Comparison of ENCODE assay signal across 21 mouse cellular contexts in the genomic region with DNA sequence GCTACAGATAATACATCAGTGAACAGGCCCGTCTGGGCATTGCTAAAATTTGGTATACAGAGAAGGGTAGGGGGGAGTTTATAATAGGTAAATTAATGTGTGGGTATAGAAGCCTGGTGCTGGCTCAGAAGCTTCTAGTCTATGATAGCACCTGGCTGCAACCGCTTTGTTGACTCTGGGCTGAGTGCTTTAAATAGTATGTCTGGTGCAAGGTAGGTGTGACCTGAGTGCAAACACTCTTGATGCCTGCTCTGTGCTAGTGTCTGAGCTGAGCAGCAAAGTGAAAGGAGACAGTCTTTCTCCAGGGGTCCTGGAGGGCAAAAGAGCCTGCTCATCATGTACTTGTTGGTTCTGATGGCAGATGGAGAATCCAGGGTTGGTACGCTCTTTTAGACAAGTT.
DNase-seq lines count a peak whose midpoint lies in the region; ATAC-seq lines count a peak whose summit lies in the region.
"Had no signal": no experiment of that assay in that cellular context is flagged by ENCODE, and none has a peak within 500 bp of the region (broad histone marks: within the 10 kb centered on the region; RNA-seq: fewer than 3 reads in every experiment).

No protein-coding gene starts in this region.

- no peaks in the 10 kb centered on the region for H3K9me3 ChIP-seq in hindbrain, embryonic 15.5 days
- no peaks in the 10 kb centered on the region for H3K9me3 ChIP-seq in hindbrain, embryonic 16.5 days (ENCODE audit: control insufficient read depth, low read length)
- H3K9me3 ChIP-seq in intestine, embryonic 15.5 days = no peaks in the 10 kb centered on the region
- H3K9me3 ChIP-seq: embryonic facial prominence, embryonic 12.5 days; heart, embryonic 10.5 days; hindbrain, embryonic 13.5 days; midbrain, embryonic 13.5 days had no signal

- no peaks in the 10 kb centered on the region for H3K36me3 ChIP-seq in hindbrain, embryonic 15.5 days
- H3K36me3 ChIP-seq in hindbrain, embryonic 16.5 days (ENCODE audit: control insufficient read depth, insufficient read depth, low read length) = no peaks in the 10 kb centered on the region
- no peaks in the 10 kb centered on the region for H3K36me3 ChIP-seq in intestine, embryonic 15.5 days
- H3K36me3 ChIP-seq: embryonic facial prominence, embryonic 12.5 days; heart, embryonic 10.5 days had no signal

- no peak for ATAC-seq in hindbrain, embryonic 15.5 days (ENCODE audit: low FRiP score, low read depth)
- ATAC-seq in hindbrain, embryonic 16.5 days = no peak
- 0 out of 2 replicates have a peak, but pooled peaks have one; percentile 42 for ATAC-seq in intestine, embryonic 15.5 days
- ATAC-seq: forebrain, embryonic 14.5 days; midbrain, embryonic 13.5 days had no signal

- peak; percentile 48 for DNase-seq in A20 (ENCODE audit: low read depth, low spot score)
- peak; percentile 38 for DNase-seq in lung, postnatal 14 days
- no peak for DNase-seq in cerebellum, adult 9-11 months
- no peak for DNase-seq in frontal cortex, postnatal 14 days (ENCODE audit: low spot score in 2 of 2)
- DNase-seq: adrenal gland, adult 8-10 months; gastrocnemius, postnatal 14 days; kidney, adult 8-10 months; kidney, postnatal 14 days; layer of hippocampus, postnatal 36 days; right cerebral cortex, postnatal 25 days had no signal

- no peak overlapping the region for H3K4me2 ChIP-seq in hindbrain, embryonic 15.5 days
- H3K4me2 ChIP-seq in hindbrain, embryonic 16.5 days (ENCODE audit: low read length) = no peak overlapping the region
- no peak overlapping the region for H3K4me2 ChIP-seq in intestine, embryonic 15.5 days (replicated peaks)
- H3K4me2 ChIP-seq: embryonic facial prominence, embryonic 12.5 days; hindbrain, embryonic 13.5 days; midbrain, embryonic 13.5 days had no signal

- WGBS in hindbrain, embryonic 15.5 days = 81% methylated on average over 3 of the region's 3 CpGs
- 74% methylated on average over 3 of the region's 3 CpGs for WGBS in hindbrain, embryonic 16.5 days
- WGBS in intestine, embryonic 15.5 days = 86% methylated on average over 3 of the region's 3 CpGs

- H3K27me3 ChIP-seq in hindbrain, embryonic 15.5 days = no peaks in the 10 kb centered on the region
- no peaks in the 10 kb centered on the region for H3K27me3 ChIP-seq in hindbrain, embryonic 16.5 days (replicated peaks; ENCODE audit: control insufficient read depth, insufficient read depth, low read length)
- no peaks in the 10 kb centered on the region for H3K27me3 ChIP-seq in intestine, embryonic 15.5 days (replicated peaks)
- H3K27me3 ChIP-seq: embryonic facial prominence, embryonic 12.5 days; hindbrain, embryonic 13.5 days; midbrain, embryonic 13.5 days had no signal

- 0 out of 2 replicates have a peak, but pooled peaks cover 3% of the 10 kb centered on the region for H3K4me1 ChIP-seq in hindbrain, embryonic 15.5 days (replicated peaks)
- peaks cover 3% of the 10 kb centered on the region; the same call in 1 of the 2 replicates for H3K4me1 ChIP-seq in hindbrain, embryonic 16.5 days (ENCODE audit: control insufficient read depth, insufficient read depth, low read depth, low read length)
- no peaks in the 10 kb centered on the region for H3K4me1 ChIP-seq in intestine, embryonic 15.5 days (replicated peaks)
- H3K4me1 ChIP-seq: embryonic facial prominence, embryonic 12.5 days; midbrain, embryonic 13.5 days had no signal

- H3K9ac ChIP-seq in hindbrain, embryonic 15.5 days = no peak overlapping the region
- H3K9ac ChIP-seq in hindbrain, embryonic 16.5 days (ENCODE audit: low read depth, low read length) = no peak overlapping the region
- H3K9ac ChIP-seq in intestine, embryonic 15.5 days = no peak overlapping the region
- H3K9ac ChIP-seq: embryonic facial prominence, embryonic 12.5 days; hindbrain, embryonic 13.5 days; liver, embryonic 14.5 days; midbrain, embryonic 13.5 days had no signal

- peak overlapping the region; percentile 35; the same call in 1 of the 2 replicates for H3K27ac ChIP-seq in hindbrain, embryonic 15.5 days (replicated peaks)
- no peak overlapping the region for H3K27ac ChIP-seq in hindbrain, embryonic 16.5 days (ENCODE audit: low read depth, low read length)
- no peak overlapping the region for H3K27ac ChIP-seq in intestine, embryonic 15.5 days
- H3K27ac ChIP-seq: embryonic facial prominence, embryonic 12.5 days; layer of hippocampus, adult 2 months; liver, embryonic 14.5 days; midbrain, embryonic 13.5 days had no signal

- no peak overlapping the region for H3K4me3 ChIP-seq in hindbrain, embryonic 15.5 days
- H3K4me3 ChIP-seq in hindbrain, embryonic 16.5 days (ENCODE audit: low read length) = no peak overlapping the region
- no peak overlapping the region for H3K4me3 ChIP-seq in intestine, embryonic 15.5 days (replicated peaks)
- H3K4me3 ChIP-seq: embryonic facial prominence, embryonic 12.5 days; erythroblast, embryonic 14.5 days; heart, embryonic 10.5 days; hindbrain, embryonic 13.5 days; layer of hippocampus, adult 2 months; midbrain, embryonic 13.5 days had no signal

Comparison
In these comparisons a context has a peak if more than half of its experiments do, and no peak if none do; other contexts are left out.
1. DNase-seq: peak in A20 (single experiment) and lung, postnatal 14 days (single experiment); none in cerebellum, adult 9-11 months (single experiment) and frontal cortex, postnatal 14 days (0 of 2).